10 mouse cellular contexts compared by ENCODE assay signal in genomic region chr15:80260677-80261076, GRCm38 (mm10). TPM values are rescaled to one million over a fixed set of nuclear protein-coding genes. Genes with fewer than 3 reads are reported as not detected.
A peak's percentile ranks its signal among the peaks of the same experiment; 100 is the strongest.
DNase-seq lines count a peak whose midpoint lies in the region; ATAC-seq lines count a peak whose summit lies in the region.
"Had no signal": no experiment of that assay in that cellular context is flagged by ENCODE, and none has a peak within 500 bp of the region (broad histone marks: within the 10 kb centered on the region; RNA-seq: fewer than 3 reads in every experiment).

No protein-coding gene starts in this region.

- H3K4me3 ChIP-seq in liver, embryonic 15.5 days (replicated peaks): no peak overlapping the region
- H3K4me3 ChIP-seq: erythroblast, embryonic 14.5 days had no signal

- H3K27ac ChIP-seq in liver, embryonic 15.5 days (replicated peaks): peak overlapping the region; percentile 99; the same call in 1 of the 2 replicates

- intact Hi-C loops in gastrocnemius, postnatal 14 days (cut with DNase I; ENCODE audit: low total_unique reads): loop anchor here (5.0 kb wide), 1 partner anchor 33 kb away; no protein-coding TSS in a partner anchor

- no peak for ATAC-seq in liver, embryonic 15.5 days (ENCODE audit: insufficient read depth)

- H3K4me1 ChIP-seq in liver, embryonic 15.5 days (replicated peaks): peaks cover 71% of the 10 kb centered on the region

- peaks cover 58% of the 10 kb centered on the region for H3K36me3 ChIP-seq in liver, embryonic 15.5 days (replicated peaks)

- H3K9me3 ChIP-seq in liver, embryonic 15.5 days (replicated peaks): no peaks in the 10 kb centered on the region

- no peak overlapping the region for H3K9ac ChIP-seq in liver, embryonic 15.5 days

- no peak overlapping the region for H3K4me2 ChIP-seq in liver, embryonic 15.5 days

- DNase-seq in 3T3-L1 (ENCODE audit: low read depth, low spot score) (peak; percentile 88), NIH3T3 (ENCODE audit: low read depth) (peak; percentile 92)
- peak; percentile 94 to 95 for DNase-seq in cerebellum, postnatal 10 days
- DNase-seq in gastrocnemius, postnatal 14 days: peak; percentile 81
- peak; percentile 86 to 90 for DNase-seq in kidney, postnatal 25 days
- DNase-seq in ovary, postnatal 36 days (ENCODE audit: low spot score): peak; percentile 82
- DNase-seq in thymus, postnatal 14 days: peak; percentile 81

- no peaks in the 10 kb centered on the region for H3K27me3 ChIP-seq in liver, embryonic 15.5 days

- WGBS in liver, embryonic 15.5 days (ENCODE audit: insufficient replicate concordance): 7% methylated on average over 3 of the region's 3 CpGs

RNA-seq across cellular contexts. Expression of gene Rps19bp1, which starts 3.4 kb away (rescaled TPM):
- total RNA-seq in gastrocnemius, postnatal 14 days (2021): 10 to 100 TPM; 15.8 to 17.7 TPM
- 24.4 and 26.2 TPM in 2 replicates for polyA plus RNA-seq in liver, embryonic 15.5 days (2015; fragmentation: Nextera tagmentation; extraction: Ambion mirVana)

RNA-seq across cellular contexts. Expression of gene Atf4, which starts 5.7 kb away (rescaled TPM):
- 100 to 1,000 TPM; 101 to 102 TPM for total RNA-seq in gastrocnemius, postnatal 14 days (2021)
- polyA plus RNA-seq in liver, embryonic 15.5 days (2015; fragmentation: Nextera tagmentation; extraction: Ambion mirVana): 130 and 134 TPM in 2 replicates

RNA-seq across cellular contexts. Expression of gene AC140267.1, which starts 25.0 kb away (rescaled TPM):
- total RNA-seq in gastrocnemius, postnatal 14 days (2021): 1 to 10 TPM; 2.2 to 6.2 TPM
- polyA plus RNA-seq in liver, embryonic 15.5 days (2015; fragmentation: Nextera tagmentation; extraction: Ambion mirVana): not detected in 2 replicates
- polyA plus RNA-seq: erythroblast, embryonic 14.5 days had no signal

RNA-seq across cellular contexts. Expression of gene Cacna1i, which starts 26.4 kb away (rescaled TPM):
- total RNA-seq in gastrocnemius, postnatal 14 days (2021): under 1 TPM; 0.02 to 0.07 TPM
- polyA plus RNA-seq in liver, embryonic 15.5 days (2015; fragmentation: Nextera tagmentation; extraction: Ambion mirVana): 0.01 TPM in 1 of 2 replicates, not detected in the other
- polyA plus RNA-seq: erythroblast, embryonic 14.5 days; stomach, embryonic 16.5 days had no signal

RNA-seq across cellular contexts. Expression of gene Mief1, which starts 26.9 kb away (rescaled TPM):
- total RNA-seq in gastrocnemius, postnatal 14 days (2021): 10 to 100 TPM; 20.7 TPM
- polyA plus RNA-seq in liver, embryonic 15.5 days (2015; fragmentation: Nextera tagmentation; extraction: Ambion mirVana): 16.2 and 17.0 TPM in 2 replicates
